Mouse (Mus musculus) intestine, postnatal 0 days (tissue): ENCODE measurements around the gene Babam2. TPM values are rescaled to one million over a fixed set of nuclear protein-coding genes. Genes with fewer than 3 reads are reported as not detected.

ENCODE experiments used
- ATAC-seq: fragments of 200-750 bp; cut with Nextera tagmentation; 2 replicates; pipeline ENCODE4 v1.8.0; 2017; ENCODE audit warnings: mild to moderate bottlenecking, moderate TSS enrichment, moderate library complexity
- H3K27ac ChIP-seq: fragments of 300-500 bp; sonication (generic); 2 replicates; pipeline ENCODE4 v1.5.1; 2014; ENCODE audit warnings: mild to moderate bottlenecking, low read depth, low read length, moderate library complexity
- H3K27me3 ChIP-seq: fragments of 300-500 bp; sonication (generic); replicated peaks from 2 replicates; pipeline ENCODE4 v1.6.1; 2014; ENCODE audit warnings: low read length, mixed read lengths; ENCODE audit not compliant: control insufficient read depth, insufficient read depth
- H3K36me3 ChIP-seq: fragments of 300-500 bp; sonication (generic); 2 replicates; pipeline ENCODE4 v1.6.1; 2014; ENCODE audit warnings: mild to moderate bottlenecking, moderate library complexity; ENCODE audit not compliant: control insufficient read depth, insufficient read depth
- H3K4me1 ChIP-seq: fragments of 300-500 bp; sonication (generic); replicated peaks from 2 replicates; pipeline ENCODE4 v1.6.1; 2014; ENCODE audit warnings: antibody characterized with exemption, low read length, mixed read lengths; ENCODE audit not compliant: control insufficient read depth, insufficient read depth
- H3K4me2 ChIP-seq: fragments of 300-500 bp; sonication (generic); replicated peaks from 2 replicates; pipeline ENCODE4 v1.6.1; 2014; ENCODE audit warnings: low read depth, mild to moderate bottlenecking, moderate library complexity
- H3K4me3 ChIP-seq: fragments of 300-500 bp; sonication (generic); 2 replicates; pipeline ENCODE4 v1.5.1; 2014; ENCODE audit warnings: low read depth, low read length
- H3K9ac ChIP-seq: fragments of 300-500 bp; sonication (generic); 2 replicates; pipeline ENCODE4 v1.6.1; 2014; ENCODE audit warnings: mild to moderate bottlenecking, low read depth, low read length
- H3K9me3 ChIP-seq: fragments of 300-500 bp; sonication (generic); 2 replicates; pipeline ENCODE4 v1.6.1; 2016; ENCODE audit warnings: mixed run types; ENCODE audit not compliant: control insufficient read depth
- CTCF ChIP-seq: sonication (generic); IDR thresholded peaks from 2 replicates; pipeline ENCODE4 v1.5.1; 2016; ENCODE audit warnings: low read depth, mild to moderate bottlenecking, control low read depth, antibody characterized with exemption, moderate library complexity
- WGBS: fragments of 180-500 bp; shearing (Covaris S2); extraction: QIAGEN DNeasy Blood & Tissue Kit; methylation state at CpG from one replicate; pipeline ENCODE4 v1.1.7; 2014; 5-methylcytosine and 5-hydroxymethylcytosine counted together
- microRNA-seq: library from miRNA; unstranded; fragments of <30 nt; microRNA quantifications from one replicate; pipeline ENCODE4, GENCODE M21; 2016
- polyA plus RNA-seq: library from polyadenylated mRNA; unstranded; fragments of >200 nt; fragmentation: Nextera tagmentation; extraction: Ambion mirVana; gene quantifications from 2 replicates; pipeline ENCODE4 v1.2.1, GENCODE M21; 2015

Gene Babam2
- polyA plus RNA-seq, 1 experiment from 2014 or later: 53.8 TPM

DNA sequence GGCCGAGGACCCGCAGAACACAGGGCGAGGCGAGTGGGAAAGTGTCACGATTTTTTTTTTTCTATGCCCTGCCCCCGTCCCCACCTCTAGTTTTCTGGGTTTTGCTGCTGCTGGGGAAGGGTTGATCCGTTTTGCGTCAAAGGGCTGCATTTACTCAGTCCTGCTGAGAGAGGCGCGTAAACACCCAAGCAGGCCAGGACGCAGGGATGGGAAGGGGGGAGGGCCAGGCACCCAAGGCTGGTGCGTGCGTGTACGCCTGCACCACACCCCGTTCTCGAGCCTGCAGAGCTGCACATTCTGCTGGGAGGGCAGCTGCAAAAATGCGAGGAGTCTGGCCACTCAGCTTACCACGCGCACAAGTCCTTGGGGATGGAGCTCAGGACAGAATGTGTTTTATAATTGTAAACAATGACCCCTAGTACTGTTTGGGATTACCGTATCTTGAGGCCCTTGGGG is 436.1 kb downstream of the Babam2 start:
- ATAC-seq: peak; percentile 26; the same call in 1 of the 2 replicates
- 0% methylated on average over 20 of the region's 20 CpGs for WGBS
- peaks cover 5% of the 10 kb centered on the region; the same call in 1 of the 2 replicates for H3K4me1 ChIP-seq

DNA sequence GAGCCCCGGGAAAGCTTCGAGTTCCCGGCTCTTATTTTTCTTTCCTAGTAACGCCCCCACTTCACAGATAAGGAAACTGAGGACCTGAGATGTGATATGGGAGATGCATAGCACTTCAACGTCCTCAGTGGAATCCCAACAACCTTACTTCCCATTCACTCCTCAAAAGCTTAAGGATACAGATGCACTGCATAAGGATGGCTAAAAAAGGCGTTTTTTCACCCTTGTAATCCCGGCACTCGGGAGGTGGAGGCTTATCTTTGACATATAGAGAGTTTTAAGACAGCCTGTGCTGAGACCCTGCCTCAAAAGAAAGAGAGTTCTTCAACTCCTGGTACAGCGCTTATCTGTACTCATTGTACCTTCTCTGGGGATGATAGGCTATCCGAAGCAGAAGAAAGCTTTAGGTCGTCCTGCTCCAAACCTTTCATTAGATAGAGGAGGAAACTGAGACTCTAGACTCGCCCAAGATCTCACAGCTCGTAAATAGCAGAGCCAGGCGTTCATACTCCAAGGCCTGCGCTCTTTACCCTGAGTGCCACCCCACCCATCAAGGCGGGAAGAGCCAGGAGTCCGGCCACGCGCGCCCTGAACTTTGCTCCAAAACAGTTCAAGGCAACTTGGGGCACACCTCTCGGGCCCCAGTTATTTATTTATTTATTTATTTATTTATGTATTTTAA is 436.7 kb downstream of the Babam2 start:
- Histone ChIP-seq H3K27ac (peak overlapping the region; percentile 97), H3K27me3 (no peaks in the 10 kb centered on the region), H3K4me2 (peak overlapping the region; percentile 86), H3K36me3 (no peaks in the 10 kb centered on the region), H3K9ac (peak overlapping the region; percentile 92), H3K4me1 (peaks cover 5% of the 10 kb centered on the region; the same call in 1 of the 2 replicates), H3K4me3 (peak overlapping the region; percentile 73), H3K9me3 (no peaks in the 10 kb centered on the region)
- no peak for TF ChIP-seq CTCF
- ATAC-seq: peak; percentile 25
- WGBS: 3% methylated on average over 21 of the region's 21 CpGs

More for the DNA sequence above, 436.1 kb downstream of the Babam2 start:
- Histone ChIP-seq H3K4me2 (peak overlapping the region; percentile 86), H3K27me3 (no peaks in the 10 kb centered on the region), H3K27ac (peak overlapping the region; percentile 97), H3K9ac (peak overlapping the region; percentile 92), H3K36me3 (no peaks in the 10 kb centered on the region), H3K4me3 (peak overlapping the region; percentile 73), H3K9me3 (no peaks in the 10 kb centered on the region)
- peak; percentile 25; the same call in 1 of the 2 replicates for TF ChIP-seq CTCF

Small RNA genes lying within 50 kb of the gene (microRNA-seq; reads per million reads assigned to microRNA genes)
- gene Mir3473e: not detected

Other genes starting within 250 kb of the Babam2 start
- gene Zfp512, start 245.3 kb upstream of the Babam2 start, polyA plus RNA-seq: 9.3 and 10.2 TPM in 2 replicates
- gene 4930548H24Rik, start 211.9 kb upstream of the Babam2 start, polyA plus RNA-seq: not detected in 2 replicates
- gene Gpn1, start 202.9 kb upstream of the Babam2 start, polyA plus RNA-seq: 12.8 and 14.1 TPM in 2 replicates
- 13.6 and 15.5 TPM in 2 replicates for gene Slc4a1ap, start 170.7 kb upstream of the Babam2 start, polyA plus RNA-seq
- gene Supt7l, start 169.9 kb upstream of the Babam2 start, polyA plus RNA-seq: 7.3 and 8.1 TPM in 2 replicates
- gene Mrpl33, start 100.7 kb upstream of the Babam2 start, polyA plus RNA-seq: 337 and 357 TPM in 2 replicates
- gene Rbks, start 57 bp upstream of the Babam2 start, polyA plus RNA-seq: 20.7 and 22.3 TPM in 2 replicates